Mouse (Mus musculus) neural tube, embryonic 13.5 days (tissue): Measurements from ENCODE around the gene Acot11. TPM values are rescaled to one million over a fixed set of nuclear protein-coding genes. Genes with fewer than 3 reads are reported as not detected.
"Not testable (repeated sequence)": the region's sequence is repeated elsewhere in the genome, so short reads cannot be mapped to it uniquely, and the experiment has no call there.

Experiments used
- ATAC-seq: fragments of 200-750 bp; cut with Nextera tagmentation; 2 replicates; pipeline ENCODE4 v1.8.0; 2017; ENCODE audit warnings: low read depth, mild to moderate bottlenecking, moderate TSS enrichment, moderate library complexity
- H3K27ac ChIP-seq: fragments of 300-500 bp; sonication (generic); replicated peaks from 2 replicates; pipeline ENCODE4 v1.5.1; 2015; ENCODE audit warnings: moderate library complexity, mild to moderate bottlenecking, inconsistent platforms
- H3K27me3 ChIP-seq: fragments of 300-500 bp; sonication (generic); 2 replicates; pipeline ENCODE4 v1.6.1; 2015; ENCODE audit warnings: mild to moderate bottlenecking, inconsistent platforms
- H3K36me3 ChIP-seq: fragments of 300-500 bp; sonication (generic); 2 replicates; pipeline ENCODE4 v1.6.1; 2015; ENCODE audit warnings: mild to moderate bottlenecking, inconsistent platforms
- H3K4me1 ChIP-seq: fragments of 300-500 bp; sonication (generic); replicated peaks from 2 replicates; pipeline ENCODE4 v1.6.1; 2015; ENCODE audit warnings: inconsistent platforms
- H3K4me2 ChIP-seq: fragments of 300-500 bp; sonication (generic); 2 replicates; pipeline ENCODE4 v1.6.1; 2015; ENCODE audit warnings: inconsistent platforms, mild to moderate bottlenecking, moderate library complexity
- H3K4me3 ChIP-seq: fragments of 300-500 bp; sonication (generic); 2 replicates; pipeline ENCODE4 v1.5.1; 2015; ENCODE audit warnings: mild to moderate bottlenecking, inconsistent platforms
- H3K9ac ChIP-seq: fragments of 300-500 bp; sonication (generic); 2 replicates; pipeline ENCODE4 v1.6.1; 2015; ENCODE audit warnings: moderate library complexity, mild to moderate bottlenecking, inconsistent platforms
- H3K9me3 ChIP-seq: fragments of 300-500 bp; sonication (generic); 2 replicates; pipeline ENCODE4 v1.6.1; 2016; ENCODE audit warnings: inconsistent platforms
- WGBS: fragments of 180-500 bp; shearing (Covaris S2); methylation state at CpG from one replicate; pipeline ENCODE4 v1.1.7; 2015; 5-methylcytosine and 5-hydroxymethylcytosine counted together
- polyA plus RNA-seq: library from polyadenylated mRNA; unstranded; fragments of >200 nt; fragmentation: Nextera tagmentation; extraction: Ambion mirVana; gene quantifications from 2 replicates; pipeline ENCODE4 v1.2.1, GENCODE M21; 2015

Acot11 gene
- polyA plus RNA-seq, 1 experiment from 2014 or later: 1.7 TPM

DNA sequence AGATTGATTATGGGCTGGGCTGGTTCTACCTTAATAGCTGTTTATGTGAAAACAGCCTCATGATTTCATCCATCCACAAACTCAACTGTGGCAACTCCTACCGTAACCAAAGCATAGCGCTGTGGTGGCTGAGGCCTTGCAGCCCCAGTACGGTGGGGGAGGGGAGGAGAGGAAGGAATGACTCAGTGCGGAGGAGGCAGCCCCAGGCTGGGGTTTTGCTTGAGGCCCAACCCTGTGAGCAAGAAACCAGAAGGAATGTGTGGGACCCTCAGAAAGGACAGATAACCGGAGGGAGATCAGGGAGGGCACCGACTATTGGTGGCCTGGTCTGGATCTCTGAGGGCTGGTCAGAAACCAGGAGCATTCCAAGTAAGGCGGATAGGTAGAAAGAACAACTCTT, 17.0 kb downstream of the Acot11 start:
- Histone ChIP-seq H3K4me2 (no peak overlapping the region), H3K27ac (0 out of 2 replicates have a peak overlapping the region, but pooled peaks have one; percentile 91), H3K4me3 (no peak overlapping the region), H3K9ac (peak overlapping the region; percentile 27; the same call in 1 of the 2 replicates), H3K27me3 (no peaks in the 10 kb centered on the region), H3K4me1 (peaks cover 49% of the 10 kb centered on the region), H3K36me3 (no peaks in the 10 kb centered on the region), H3K9me3 (no peaks in the 10 kb centered on the region)
- WGBS: 56% methylated on average over 7 of the region's 7 CpGs
- no peak for ATAC-seq

DNA sequence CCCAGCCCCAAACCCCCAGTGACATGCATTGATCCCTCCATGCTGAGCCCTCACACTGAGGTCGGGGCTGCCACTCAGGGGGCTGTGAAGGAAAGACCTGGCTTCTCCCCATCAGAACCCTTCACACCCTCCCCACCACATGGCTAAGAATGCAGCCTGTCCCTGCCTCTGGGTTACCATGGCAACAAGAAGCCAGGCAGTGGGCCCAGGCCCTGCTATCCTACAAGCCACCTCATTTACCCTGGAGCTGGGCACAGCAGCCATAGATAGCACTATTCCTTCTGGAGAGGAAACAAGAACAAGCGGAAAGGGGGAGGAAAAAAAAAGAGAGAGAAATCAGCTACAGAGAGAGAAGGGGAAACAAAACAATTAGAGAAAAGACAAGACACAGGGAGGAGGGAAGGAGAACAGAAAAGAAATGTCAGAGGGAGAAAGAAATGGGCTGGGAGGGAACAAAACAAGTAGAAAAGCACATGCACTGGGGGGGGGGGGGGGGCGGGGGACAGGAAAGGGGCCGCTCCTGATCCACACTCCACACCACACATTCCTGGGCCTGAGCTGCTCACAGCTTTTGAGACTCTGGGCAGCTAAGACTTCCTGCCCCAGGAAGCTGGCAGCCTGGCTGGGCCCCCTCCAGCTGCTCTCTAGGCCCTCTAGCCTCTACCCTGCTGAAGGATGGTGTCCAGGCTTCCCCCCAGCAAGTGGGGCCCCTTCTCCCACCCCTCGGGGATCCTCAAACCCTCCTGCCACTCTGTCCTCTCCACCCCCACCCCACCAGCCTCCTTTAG, 18.9 kb downstream of the Acot11 start:
- Histone ChIP-seq H3K4me2 (no peak overlapping the region), H3K9ac (peak overlapping the region; percentile 49; the same call in 1 of the 2 replicates)
- ATAC-seq: peak; percentile 90

DNA sequence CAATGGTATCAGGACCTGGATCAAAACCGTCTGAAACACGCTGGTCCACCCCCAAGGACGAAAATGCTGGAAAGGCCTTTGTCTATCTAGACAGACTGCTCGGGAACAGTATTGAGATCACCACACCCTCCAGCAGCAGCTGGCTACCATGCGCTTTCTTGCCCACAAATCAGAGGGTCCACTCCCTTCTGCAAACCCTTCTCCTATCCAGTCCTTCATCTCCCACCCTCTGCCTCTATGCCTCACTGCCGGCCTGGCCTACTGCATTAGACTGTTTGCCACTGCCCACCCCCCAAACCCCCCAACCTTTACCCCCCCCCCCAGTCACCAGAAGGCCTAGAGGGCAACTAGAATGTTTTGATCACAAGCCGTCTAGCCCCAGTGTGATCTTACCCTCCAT, 19.5 kb downstream of the Acot11 start:
- H3K9me3 ChIP-seq: no peaks in the 10 kb centered on the region
- H3K36me3 ChIP-seq: no peaks in the 10 kb centered on the region
- peak overlapping the region; percentile 91 for H3K27ac ChIP-seq
- H3K4me1 ChIP-seq: peaks cover 63% of the 10 kb centered on the region
- H3K9ac ChIP-seq: 0 out of 2 replicates have a peak overlapping the region, but pooled peaks have one; percentile 26
- ATAC-seq: peak; percentile 34; the same call in 1 of the 2 replicates
- 51% methylated on average over 7 of the region's 7 CpGs for WGBS
- no peaks in the 10 kb centered on the region for H3K27me3 ChIP-seq
- H3K4me3 ChIP-seq: no peak overlapping the region
- H3K4me2 ChIP-seq: no peak overlapping the region

More for the DNA sequence above, 18.9 kb downstream of the Acot11 start:
- peaks cover 57% of the 10 kb centered on the region for H3K4me1 ChIP-seq
- no peaks in the 10 kb centered on the region for H3K36me3 ChIP-seq
- no peak overlapping the region for H3K4me3 ChIP-seq
- WGBS: 3% methylated on average over 4 of the region's 5 CpGs
- H3K9me3 ChIP-seq: no peaks in the 10 kb centered on the region
- peak overlapping the region; percentile 91 for H3K27ac ChIP-seq
- no peaks in the 10 kb centered on the region for H3K27me3 ChIP-seq

DNA sequence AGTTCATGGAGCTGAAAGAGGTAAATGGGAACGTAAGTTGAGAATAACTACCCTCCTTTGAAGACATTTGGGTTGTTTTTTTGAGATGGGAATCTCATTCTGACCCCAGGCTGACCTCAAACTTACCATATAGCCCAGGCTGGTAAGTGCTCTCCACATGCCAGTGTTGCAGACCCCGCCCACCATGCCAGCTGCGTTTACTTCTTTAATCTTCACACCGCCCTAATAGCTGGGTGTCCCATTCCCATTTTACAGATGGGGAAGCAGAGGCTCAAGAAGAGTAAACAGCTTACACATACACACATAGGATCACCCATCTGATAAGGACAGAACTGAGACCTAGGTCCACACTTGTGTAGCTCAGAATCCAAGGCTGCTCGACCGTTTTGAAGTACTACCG, 20.0 kb downstream of the Acot11 start:
- ATAC-seq: no peak
- Histone ChIP-seq H3K4me2 (no peak overlapping the region), H3K9me3 (no peaks in the 10 kb centered on the region), H3K36me3 (no peaks in the 10 kb centered on the region), H3K4me3 (no peak overlapping the region), H3K27me3 (no peaks in the 10 kb centered on the region), H3K9ac (no peak overlapping the region), H3K4me1 (peaks cover 64% of the 10 kb centered on the region), H3K27ac (no peak overlapping the region)
- 90% methylated on average over 7 of the region's 7 CpGs for WGBS

- Histone ChIP-seq H3K27ac (no peak overlapping the region), H3K4me3 (no peak overlapping the region), H3K9me3 (no peaks in the 10 kb centered on the region), H3K36me3 (no peaks in the 10 kb centered on the region), H3K4me2 (no peak overlapping the region), H3K4me1 (peaks cover 78% of the 10 kb centered on the region), H3K9ac (no peak overlapping the region), H3K27me3 (no peaks in the 10 kb centered on the region)
- no peak for ATAC-seq
- WGBS: 77% methylated on average over 10 of the region's 10 CpGs
These were observed 21.7 kb downstream of the Acot11 start for GRCm38 (mm10) chr4:106783137-106783536.

- Histone ChIP-seq H3K36me3 (no peaks in the 10 kb centered on the region), H3K27ac (peak overlapping the region; percentile 77), H3K27me3 (no peaks in the 10 kb centered on the region), H3K4me2 (no peak overlapping the region), H3K9ac (no peak overlapping the region), H3K9me3 (no peaks in the 10 kb centered on the region), H3K4me1 (peaks cover 68% of the 10 kb centered on the region), H3K4me3 (no peak overlapping the region)
- 0% methylated on average over 3 of the region's 3 CpGs for WGBS
- ATAC-seq: peak; percentile 64
These were observed 24.8 kb downstream of the Acot11 start for GRCm38 (mm10) chr4:106780045-106780444.

DNA sequence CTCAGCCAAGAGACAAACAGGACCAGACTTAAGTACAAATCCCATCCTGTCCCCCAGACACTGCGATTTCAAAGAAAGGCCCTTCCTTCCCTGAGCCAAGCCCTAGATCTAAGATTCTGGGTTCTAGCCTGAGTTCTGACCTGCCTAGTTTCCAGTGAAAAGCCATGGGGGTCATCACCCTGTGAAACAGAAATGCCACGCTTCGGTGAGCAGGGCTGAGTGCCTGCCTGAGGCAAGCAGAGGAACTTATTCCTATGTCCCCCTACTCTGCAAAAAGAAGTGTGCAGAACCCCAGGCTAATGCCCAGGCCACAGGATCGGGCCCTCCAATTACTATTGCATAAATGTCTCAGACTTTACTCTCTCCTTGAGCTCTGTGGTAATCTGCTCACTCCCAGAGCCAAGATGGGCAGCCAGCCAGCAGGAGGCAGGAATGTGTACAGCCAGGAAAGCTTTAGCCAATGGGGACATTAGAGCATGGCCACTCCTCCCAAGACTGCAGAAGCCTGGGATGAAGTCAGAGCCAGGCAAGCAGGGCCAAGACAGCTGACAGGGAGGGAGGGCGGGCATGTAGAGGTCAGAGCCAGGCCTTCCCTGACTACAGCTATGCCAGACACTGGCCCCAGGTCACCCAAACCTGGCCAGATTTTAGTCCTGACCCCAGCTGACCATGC, 26.5 kb downstream of the Acot11 start:
- peak; percentile 67 for ATAC-seq
- H3K27ac ChIP-seq: peak overlapping the region; percentile 77
- H3K36me3 ChIP-seq: no peaks in the 10 kb centered on the region
- WGBS: 34% methylated on average over 5 of the region's 5 CpGs
- no peaks in the 10 kb centered on the region for H3K27me3 ChIP-seq
- H3K4me2 ChIP-seq: no peak overlapping the region
- H3K9ac ChIP-seq: no peak overlapping the region; the same call in 1 of the 2 replicates
- H3K4me1 ChIP-seq: peaks cover 60% of the 10 kb centered on the region
- no peak overlapping the region for H3K4me3 ChIP-seq
- no peaks in the 10 kb centered on the region for H3K9me3 ChIP-seq

GRCm38 (mm10) chr4:106776998-106777397, 27.8 kb downstream of the Acot11 start:
- no peak overlapping the region for H3K9ac ChIP-seq
- peak overlapping the region; percentile 77; the same call in 1 of the 2 replicates for H3K27ac ChIP-seq
- H3K4me2 ChIP-seq: no peak overlapping the region
- peaks cover 53% of the 10 kb centered on the region for H3K4me1 ChIP-seq
- H3K9me3 ChIP-seq: no peaks in the 10 kb centered on the region
- 16% methylated on average over 3 of the region's 3 CpGs for WGBS
- peak; percentile 68 for ATAC-seq
- H3K27me3 ChIP-seq: no peaks in the 10 kb centered on the region
- H3K36me3 ChIP-seq: no peaks in the 10 kb centered on the region
- no peak overlapping the region for H3K4me3 ChIP-seq

DNA sequence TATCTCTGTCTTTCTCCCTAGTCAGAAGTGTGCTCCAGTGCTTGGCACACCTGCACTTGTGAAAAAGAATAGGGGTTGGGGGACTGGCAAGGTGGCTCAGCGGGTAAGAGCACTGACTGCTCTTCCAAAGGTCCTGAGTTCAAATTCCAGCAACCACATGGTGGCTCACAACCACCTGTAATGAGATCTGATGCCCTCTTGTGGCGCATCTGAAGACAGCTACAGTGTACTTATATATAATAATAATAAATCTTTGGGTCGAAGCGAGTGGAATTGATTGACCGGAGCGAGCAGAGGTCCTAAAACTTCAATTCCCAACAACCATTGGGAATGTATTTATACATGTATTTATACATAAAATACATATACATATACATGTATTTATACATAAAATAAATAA, 29.0 kb downstream of the Acot11 start:
- H3K4me2 ChIP-seq, H3K9me3 ChIP-seq, H3K4me3 ChIP-seq, ATAC-seq, H3K9ac ChIP-seq, H3K36me3 ChIP-seq, H3K27ac ChIP-seq, H3K27me3 ChIP-seq: not testable (repeated sequence)
- H3K4me1 ChIP-seq: peaks cover 47% of the 10 kb centered on the region
- 89% methylated on average over 6 of the region's 6 CpGs for WGBS

DNA sequence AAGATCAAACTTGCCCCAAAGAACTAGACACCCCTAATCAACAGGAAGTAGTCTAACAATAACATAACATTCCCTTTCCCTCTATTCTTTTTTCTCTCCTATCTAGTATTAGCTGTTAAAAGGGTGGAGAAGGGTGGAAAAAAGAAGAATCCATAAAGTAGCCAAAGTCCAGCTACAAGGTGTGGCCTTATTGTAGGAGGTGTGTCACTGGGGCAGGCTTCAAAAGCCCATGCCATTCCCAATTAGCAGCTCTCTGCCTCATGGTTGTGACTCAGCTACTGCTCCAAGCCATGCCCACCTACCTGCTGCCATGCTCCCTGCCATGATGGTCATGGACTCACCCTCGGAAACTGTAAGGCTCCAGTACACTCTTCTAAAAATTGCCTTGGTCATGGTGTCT, 32.2 kb downstream of the Acot11 start:
- H3K27me3 ChIP-seq: no peaks in the 10 kb centered on the region
- 96% methylated on average over 1 of the region's 1 CpGs for WGBS
- no peak for ATAC-seq

DNA sequence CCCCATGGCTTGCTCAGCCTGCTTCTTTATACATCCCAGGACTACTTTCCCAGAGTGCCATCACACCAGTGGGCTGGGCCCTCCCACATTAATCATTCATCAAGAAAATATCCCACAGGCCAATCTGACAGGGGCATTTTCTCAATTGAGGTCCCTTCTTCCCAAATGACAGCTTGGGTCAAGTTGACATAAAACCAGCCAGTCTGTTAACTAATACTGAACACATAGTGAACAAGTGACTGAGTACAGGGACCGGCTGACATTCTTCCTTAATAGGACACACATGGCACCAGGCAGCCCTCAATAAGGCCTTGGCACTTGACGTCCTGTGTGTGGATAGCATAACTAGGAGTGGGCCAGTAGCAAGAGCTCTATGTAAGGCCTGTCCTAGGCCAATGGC, 35.5 kb downstream of the Acot11 start:
- Histone ChIP-seq H3K9ac (no peak overlapping the region), H3K4me3 (no peak overlapping the region), H3K4me1 (no peaks in the 10 kb centered on the region), H3K36me3 (no peaks in the 10 kb centered on the region), H3K27ac (no peak overlapping the region), H3K9me3 (no peaks in the 10 kb centered on the region), H3K27me3 (no peaks in the 10 kb centered on the region), H3K4me2 (no peak overlapping the region)
- no peak for ATAC-seq
- 77% methylated on average over 2 of the region's 2 CpGs for WGBS

More for the DNA sequence above, 32.2 kb downstream of the Acot11 start:
- no peak overlapping the region for H3K27ac ChIP-seq
- no peak overlapping the region for H3K4me2 ChIP-seq
- no peak overlapping the region for H3K9ac ChIP-seq
- no peak overlapping the region for H3K4me3 ChIP-seq
- H3K4me1 ChIP-seq: peaks cover 15% of the 10 kb centered on the region
- H3K36me3 ChIP-seq: no peaks in the 10 kb centered on the region
- no peaks in the 10 kb centered on the region for H3K9me3 ChIP-seq

- no peaks in the 10 kb centered on the region for H3K27me3 ChIP-seq
- no peak overlapping the region for H3K4me2 ChIP-seq
- no peaks in the 10 kb centered on the region for H3K9me3 ChIP-seq
- no peak overlapping the region for H3K9ac ChIP-seq
- H3K4me3 ChIP-seq: no peak overlapping the region
- no peak overlapping the region for H3K27ac ChIP-seq
- H3K4me1 ChIP-seq: peaks cover 5% of the 10 kb centered on the region
- no peaks in the 10 kb centered on the region for H3K36me3 ChIP-seq
- 71% methylated on average over 7 of the region's 7 CpGs for WGBS
- ATAC-seq: no peak
These were observed 40.6 kb downstream of the Acot11 start for GRCm38 (mm10) chr4:106764166-106764565.
